In the genomic region with DNA sequence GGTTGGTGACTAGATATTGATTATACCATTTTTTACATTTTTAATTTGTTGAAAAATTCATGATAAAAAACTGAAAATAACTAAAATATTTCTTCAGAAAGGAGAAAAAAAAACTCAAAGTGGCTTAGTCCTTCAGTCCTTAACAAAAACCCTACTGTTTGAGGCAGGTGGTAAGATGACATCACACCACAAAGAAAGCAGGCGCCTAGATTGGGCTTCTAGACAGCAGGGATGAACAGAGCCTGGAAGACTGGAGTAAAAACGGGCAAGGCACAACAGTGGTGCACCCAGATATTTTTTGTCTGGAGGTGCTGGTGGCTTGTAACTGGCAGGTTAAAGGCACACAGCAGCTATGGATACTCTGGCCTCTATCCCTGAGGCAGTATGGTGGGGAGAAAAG, we compare ENCODE assay signal across 20 mouse cellular contexts.
DNase-seq lines count a peak whose midpoint lies in the region; ATAC-seq and TF ChIP-seq lines count a peak whose summit lies in the region.
"Had no signal": no experiment of that assay in that cellular context is flagged by ENCODE, and none has a peak within 500 bp of the region (broad histone marks: within the 10 kb centered on the region; RNA-seq: fewer than 3 reads in every experiment).

No protein-coding gene starts in this region.

- peak overlapping the region; percentile 49; the same call in 1 of the 2 replicates for H3K27ac ChIP-seq in cerebellum, adult 2 months (ENCODE audit: insufficient read depth, low read length)
- peak overlapping the region; percentile 53 for H3K27ac ChIP-seq in hindbrain, embryonic 13.5 days
- H3K27ac ChIP-seq in hindbrain, embryonic 12.5 days = no peak overlapping the region
- H3K27ac ChIP-seq in midbrain, embryonic 14.5 days (replicated peaks; ENCODE audit: low read depth, low read length) = peak overlapping the region; percentile 57; the same call in 1 of the 2 replicates
- no peak overlapping the region for H3K27ac ChIP-seq in midbrain, embryonic 15.5 days
- H3K27ac ChIP-seq: embryonic facial prominence, embryonic 10.5 days; forebrain, embryonic 13.5 days; heart, embryonic 10.5 days; heart, embryonic 15.5 days; hindbrain, embryonic 10.5 days; intestine, embryonic 15.5 days had no signal

- peak; percentile 44 to 65 for DNase-seq in cerebellum, adult 2 months
- no peak for DNase-seq in cerebellum, postnatal 10 days
- peak; percentile 38 for DNase-seq in midbrain, embryonic 14.5 days
- DNase-seq in brain, embryonic 14.5 days (ENCODE audit: low read depth) = peak; percentile 46
- DNase-seq in heart, postnatal 10 days = no peak
- DNase-seq: adrenal gland, postnatal 10 days; B cell, adult 2 months; gastrocnemius, postnatal 36 days; heart, adult 18-20 months had no signal

- 9% methylated on average over 2 of the region's 2 CpGs for WGBS in cerebellum, adult 2 months
- 74% methylated on average over 2 of the region's 2 CpGs for WGBS in hindbrain, embryonic 13.5 days
- 74% methylated on average over 2 of the region's 2 CpGs for WGBS in hindbrain, embryonic 12.5 days
- WGBS in midbrain, embryonic 14.5 days = 77% methylated on average over 2 of the region's 2 CpGs
- 66% methylated on average over 2 of the region's 2 CpGs for WGBS in midbrain, embryonic 15.5 days

- ATAC-seq in hindbrain, embryonic 13.5 days (ENCODE audit: low FRiP score) = no peak
- ATAC-seq in hindbrain, embryonic 12.5 days (ENCODE audit: low FRiP score) = no peak
- ATAC-seq in midbrain, embryonic 14.5 days (ENCODE audit: low FRiP score, low TSS enrichment) = no peak
- no peak for ATAC-seq in midbrain, embryonic 15.5 days (replicated peaks)
- ATAC-seq: CD4-positive, CD25-positive, alpha-beta regulatory T cell, adult 4 months; forebrain, embryonic 13.5 days; intestine, embryonic 15.5 days had no signal

- intact Hi-C loops in heart, postnatal 10 days (cut with DNase I) = no loop called here

- H3K9ac ChIP-seq in hindbrain, embryonic 13.5 days = no peak overlapping the region
- no peak overlapping the region for H3K9ac ChIP-seq in hindbrain, embryonic 12.5 days
- H3K9ac ChIP-seq in midbrain, embryonic 14.5 days (replicated peaks; ENCODE audit: low read length) = no peak overlapping the region
- no peak overlapping the region for H3K9ac ChIP-seq in midbrain, embryonic 15.5 days
- H3K9ac ChIP-seq: forebrain, embryonic 13.5 days; heart, embryonic 15.5 days; intestine, embryonic 15.5 days had no signal

- H3K4me3 ChIP-seq in cerebellum, adult 2 months (replicated peaks; ENCODE audit: insufficient read depth, low read depth, low read length) = no peak overlapping the region
- no peak overlapping the region for H3K4me3 ChIP-seq in hindbrain, embryonic 13.5 days
- H3K4me3 ChIP-seq in hindbrain, embryonic 12.5 days = no peak overlapping the region
- no peak overlapping the region for H3K4me3 ChIP-seq in midbrain, embryonic 14.5 days (replicated peaks; ENCODE audit: low read depth, low read length)
- no peak overlapping the region for H3K4me3 ChIP-seq in midbrain, embryonic 15.5 days
- H3K4me3 ChIP-seq: embryonic facial prominence, embryonic 10.5 days; forebrain, embryonic 13.5 days; heart, embryonic 10.5 days; heart, embryonic 15.5 days; hindbrain, embryonic 10.5 days; intestine, embryonic 15.5 days had no signal

- H3K4me2 ChIP-seq in hindbrain, embryonic 13.5 days = no peak overlapping the region
- H3K4me2 ChIP-seq in hindbrain, embryonic 12.5 days (replicated peaks) = no peak overlapping the region
- H3K4me2 ChIP-seq in midbrain, embryonic 14.5 days (ENCODE audit: low read length) = no peak overlapping the region
- no peak overlapping the region for H3K4me2 ChIP-seq in midbrain, embryonic 15.5 days
- H3K4me2 ChIP-seq: forebrain, embryonic 13.5 days; heart, embryonic 15.5 days; intestine, embryonic 15.5 days had no signal

- no peaks in the 10 kb centered on the region for H3K9me3 ChIP-seq in hindbrain, embryonic 13.5 days
- no peaks in the 10 kb centered on the region for H3K9me3 ChIP-seq in hindbrain, embryonic 12.5 days (replicated peaks)
- no peaks in the 10 kb centered on the region for H3K9me3 ChIP-seq in midbrain, embryonic 14.5 days (ENCODE audit: control insufficient read depth, low read length)
- H3K9me3 ChIP-seq in midbrain, embryonic 15.5 days = no peaks in the 10 kb centered on the region
- H3K9me3 ChIP-seq: embryonic facial prominence, embryonic 10.5 days; forebrain, embryonic 13.5 days; heart, embryonic 10.5 days; heart, embryonic 15.5 days; hindbrain, embryonic 10.5 days; intestine, embryonic 15.5 days had no signal

- H3K4me1 ChIP-seq in cerebellum, adult 2 months (ENCODE audit: control insufficient read depth, insufficient read depth, low read length) = peaks cover 14% of the 10 kb centered on the region
- H3K4me1 ChIP-seq in hindbrain, embryonic 13.5 days (replicated peaks) = peaks cover 37% of the 10 kb centered on the region
- H3K4me1 ChIP-seq in hindbrain, embryonic 12.5 days = peaks cover 5% of the 10 kb centered on the region
- H3K4me1 ChIP-seq in midbrain, embryonic 14.5 days (ENCODE audit: control insufficient read depth, insufficient read depth, low read length) = peaks cover 16% of the 10 kb centered on the region
- peaks cover 14% of the 10 kb centered on the region for H3K4me1 ChIP-seq in midbrain, embryonic 15.5 days
- H3K4me1 ChIP-seq: embryonic facial prominence, embryonic 10.5 days; heart, embryonic 10.5 days; intestine, embryonic 15.5 days had no signal

- H3K27me3 ChIP-seq in cerebellum, adult 2 months (ENCODE audit: control insufficient read depth, insufficient read depth, low read length) = no peaks in the 10 kb centered on the region
- no peaks in the 10 kb centered on the region for H3K27me3 ChIP-seq in hindbrain, embryonic 13.5 days
- H3K27me3 ChIP-seq in hindbrain, embryonic 12.5 days = no peaks in the 10 kb centered on the region
- H3K27me3 ChIP-seq in midbrain, embryonic 14.5 days (ENCODE audit: control insufficient read depth, insufficient read depth, low read length) = no peaks in the 10 kb centered on the region
- H3K27me3 ChIP-seq in midbrain, embryonic 15.5 days (replicated peaks) = no peaks in the 10 kb centered on the region
- H3K27me3 ChIP-seq: forebrain, embryonic 13.5 days; heart, embryonic 15.5 days; intestine, embryonic 15.5 days had no signal

- no peak for TF ChIP-seq CTCF in cerebellum, adult 2 months (IDR thresholded peaks at IDR 0.05; ENCODE audit: borderline replicate concordance, insufficient read depth, low read depth, low read length)
- no peak for TF ChIP-seq CTCF in brain, embryonic 14.5 days (IDR thresholded peaks at IDR 0.05; ENCODE audit: borderline replicate concordance, extremely low read depth, insufficient read depth, insufficient read length)

- no peaks in the 10 kb centered on the region for H3K36me3 ChIP-seq in hindbrain, embryonic 13.5 days
- no peaks in the 10 kb centered on the region for H3K36me3 ChIP-seq in hindbrain, embryonic 12.5 days
- no peaks in the 10 kb centered on the region for H3K36me3 ChIP-seq in midbrain, embryonic 14.5 days (ENCODE audit: control insufficient read depth, insufficient read depth, low read length)
- H3K36me3 ChIP-seq in midbrain, embryonic 15.5 days (replicated peaks) = no peaks in the 10 kb centered on the region
- H3K36me3 ChIP-seq: embryonic facial prominence, embryonic 10.5 days; G1E; heart, embryonic 10.5 days; heart, embryonic 15.5 days; hindbrain, embryonic 10.5 days; intestine, embryonic 15.5 days had no signal

- no peak for TF ChIP-seq POLR2A in cerebellum, adult 2 months (IDR thresholded peaks at IDR 0.05; ENCODE audit: borderline replicate concordance, insufficient read depth, low read length)
- TF ChIP-seq POLR2A in brain, embryonic 14.5 days (IDR thresholded peaks at IDR 0.05; ENCODE audit: borderline replicate concordance, extremely low read depth, insufficient read depth, insufficient read length, poor library complexity, severe bottlenecking) = no peak

Comparison
In these comparisons a context has a peak if more than half of its experiments do, and no peak if none do; other contexts are left out.
1. DNase-seq: peak in cerebellum, adult 2 months (2 of 2), midbrain, embryonic 14.5 days (single experiment) and brain, embryonic 14.5 days (single experiment); none in cerebellum, postnatal 10 days (0 of 2) and heart, postnatal 10 days (0 of 2).
2. H3K27ac ChIP-seq: peak in cerebellum, adult 2 months (single experiment), hindbrain, embryonic 13.5 days (single experiment) and midbrain, embryonic 14.5 days (single experiment); none in hindbrain, embryonic 12.5 days (single experiment) and midbrain, embryonic 15.5 days (single experiment).